ENCODE assay signal across 8 mouse cellular contexts in genomic region chr1:92179070-92179469, GRCm38 (mm10). TPM values are rescaled to one million over a fixed set of nuclear protein-coding genes. Genes with fewer than 3 reads are reported as not detected.
DNase-seq lines count a peak whose midpoint lies in the region; ATAC-seq and TF ChIP-seq lines count a peak whose summit lies in the region.

No protein-coding gene starts in this region.

- no peaks in the 10 kb centered on the region for H3K36me3 ChIP-seq in erythroblast, embryonic 14.5 days (ENCODE audit: control insufficient read depth)
- H3K36me3 ChIP-seq in MEL (ENCODE audit: control insufficient read depth in 1 of 2, insufficient read depth in 2 of 2, low read length in 2 of 2) = peaks cover 0 to 21% of the 10 kb centered on the region in 2 experiments; a peak in 2 of 4 replicates
- H3K36me3 ChIP-seq in forebrain, embryonic 12.5 days (replicated peaks) = no peaks in the 10 kb centered on the region
- no peaks in the 10 kb centered on the region for H3K36me3 ChIP-seq in intestine, embryonic 16.5 days (ENCODE audit: control insufficient read depth, insufficient read depth, low read length)

- no peak for TF ChIP-seq RAD21 in MEL (IDR thresholded peaks at IDR 0.05; ENCODE audit: low read depth, low read length)

- peak; percentile 66 for DNase-seq in MEL (ENCODE audit: low read depth, low spot score)
- DNase-seq in lung, postnatal 36 days = peak; percentile 12
- DNase-seq in thymus, postnatal 4 days = peak; percentile 45
- no peak for DNase-seq in ovary, adult 18-20 months (ENCODE audit: low spot score)

- peak overlapping the region; percentile 37 for H3K27ac ChIP-seq in MEL (ENCODE audit: control insufficient read depth, low read depth, low read length)
- peak overlapping the region; percentile 96 for H3K27ac ChIP-seq in forebrain, embryonic 12.5 days
- peak overlapping the region; percentile 91 for H3K27ac ChIP-seq in intestine, embryonic 16.5 days (ENCODE audit: low read length)

- ATAC-seq in erythroblast, adult 5-6 weeks (replicated peaks; ENCODE audit: low FRiP score, poor library complexity, severe bottlenecking) = no peak
- no peak for ATAC-seq in forebrain, embryonic 12.5 days (ENCODE audit: low FRiP score)
- no peak for ATAC-seq in intestine, embryonic 16.5 days

- no peak for TF ChIP-seq EP300 in MEL (IDR thresholded peaks at IDR 0.05; ENCODE audit: low read depth in 1 of 2, low read length in 2 of 2)

- peak overlapping the region; percentile 91 for H3K9ac ChIP-seq in MEL (ENCODE audit: control insufficient read depth, low read depth, low read length, poor library complexity, severe bottlenecking)
- peak overlapping the region; percentile 95 for H3K9ac ChIP-seq in forebrain, embryonic 12.5 days
- peak overlapping the region; percentile 87 for H3K9ac ChIP-seq in intestine, embryonic 16.5 days (ENCODE audit: low read depth, low read length)

- H3K4me3 ChIP-seq in erythroblast, embryonic 14.5 days (replicated peaks) = peak overlapping the region; percentile 85
- peak overlapping the region; percentile 87 to 91 for H3K4me3 ChIP-seq in MEL (ENCODE audit: control insufficient read depth in 1 of 2, insufficient read depth in 1 of 2, low read depth in 2 of 2, low read length in 2 of 2)
- peak overlapping the region; percentile 84 for H3K4me3 ChIP-seq in forebrain, embryonic 12.5 days (replicated peaks)
- H3K4me3 ChIP-seq in intestine, embryonic 16.5 days (ENCODE audit: low read length) = peak overlapping the region; percentile 89

- TF ChIP-seq POLR2A in MEL (IDR thresholded peaks at IDR 0.05; ENCODE audit: control insufficient read depth in 1 of 2, insufficient read depth in 1 of 2, low read depth in 1 of 2, low read length in 2 of 2, poor library complexity in 1 of 2) = no peak

- H3K4me2 ChIP-seq in forebrain, embryonic 12.5 days = peak overlapping the region; percentile 72
- H3K4me2 ChIP-seq in intestine, embryonic 16.5 days (ENCODE audit: low read depth, low read length) = peak overlapping the region; percentile 65

- peaks cover 27% of the 10 kb centered on the region for H3K4me1 ChIP-seq in erythroblast, embryonic 14.5 days (ENCODE audit: control insufficient read depth)
- H3K4me1 ChIP-seq in MEL (ENCODE audit: control insufficient read depth in 1 of 2, insufficient read depth in 2 of 2, low read length in 2 of 2) = peaks cover 10 to 12% of the 10 kb centered on the region in 2 experiments; a peak in 3 of 4 replicates
- H3K4me1 ChIP-seq in forebrain, embryonic 12.5 days = peaks cover 46% of the 10 kb centered on the region
- H3K4me1 ChIP-seq in intestine, embryonic 16.5 days (ENCODE audit: control insufficient read depth, insufficient read depth, low read length) = peaks cover 19% of the 10 kb centered on the region

- TF ChIP-seq CTCF in MEL (IDR thresholded peaks at IDR 0.05 in 2 of 3, conservative IDR thresholded peaks at IDR 0.05 in 1 of 3; ENCODE audit: control insufficient read depth in 1 of 3, insufficient read depth in 1 of 3, low read depth in 2 of 3, low read length in 3 of 3, poor library complexity in 1 of 3, severe bottlenecking in 1 of 3) = no peak

- H3K27me3 ChIP-seq in erythroblast, embryonic 14.5 days (ENCODE audit: control insufficient read depth) = peaks cover 3% of the 10 kb centered on the region; the same call in 1 of the 2 replicates
- no peaks in the 10 kb centered on the region for H3K27me3 ChIP-seq in MEL (ENCODE audit: control insufficient read depth in 1 of 2, insufficient read depth in 2 of 2, low read length in 2 of 2)
- no peaks in the 10 kb centered on the region for H3K27me3 ChIP-seq in forebrain, embryonic 12.5 days
- H3K27me3 ChIP-seq in intestine, embryonic 16.5 days (replicated peaks; ENCODE audit: control insufficient read depth, insufficient read depth, low read length) = no peaks in the 10 kb centered on the region

- H3K9me3 ChIP-seq in erythroblast, embryonic 14.5 days (ENCODE audit: control insufficient read depth, low read length) = no peaks in the 10 kb centered on the region
- no peaks in the 10 kb centered on the region for H3K9me3 ChIP-seq in MEL (replicated peaks; ENCODE audit: insufficient read depth, low read length)
- no peaks in the 10 kb centered on the region for H3K9me3 ChIP-seq in forebrain, embryonic 12.5 days
- no peaks in the 10 kb centered on the region for H3K9me3 ChIP-seq in intestine, embryonic 16.5 days (ENCODE audit: control insufficient read depth, low read length)

- WGBS in forebrain, embryonic 12.5 days = 4% methylated on average over 11 of the region's 11 CpGs
- 13% methylated on average over 11 of the region's 11 CpGs for WGBS in intestine, embryonic 16.5 days

- peaks cover 46% of the 10 kb centered on the region for H3K79me2 ChIP-seq in MEL (ENCODE audit: control insufficient read depth, insufficient read depth, low read length, poor library complexity)

TF ChIP-seq in MEL, 35 proteins besides CTCF, POLR2A, EP300 and RAD21:
- TF ChIP-seq CHD1 (IDR thresholded peaks at IDR 0.05; ENCODE audit: low read depth, low read length) = no peak
- TF ChIP-seq SMC3 (IDR thresholded peaks at IDR 0.05; ENCODE audit: low read depth, low read length) = 0 out of 2 replicates have a peak, but pooled peaks have one; percentile 0
- 0 out of 2 replicates have a peak, but pooled peaks have one; percentile 14 for TF ChIP-seq MAZ (IDR thresholded peaks at IDR 0.05; ENCODE audit: low read depth, low read length)
- TF ChIP-seq TAL1 (IDR thresholded peaks at IDR 0.05; ENCODE audit: low read length) = no peak

RNA-seq across cellular contexts. Expression of gene Hdac4, which starts 16.4 kb away (rescaled TPM):
- 0.35 and 0.52 TPM in 2 replicates for polyA plus RNA-seq in erythroblast, embryonic 14.5 days (2012)
- total RNA-seq in erythroblast, adult 5-6 weeks (2015; ENCODE audit: low replicate concordance) = 3.1 and 4.6 TPM in 2 replicates
- 3.4 and 4.7 TPM in 2 replicates for total RNA-seq in erythroblast, adult 5-6 weeks (2017; ENCODE audit: low replicate concordance)
- 12.3 and 12.6 TPM in 2 replicates for total RNA-seq in MEL (2012; rRNA removed)
- 10 to 100 TPM; 11.0 to 19.5 TPM for polyA plus RNA-seq in MEL (2012; ENCODE audit: insufficient read depth in 1 of 2, insufficient read length in 2 of 2, low read depth in 1 of 2, low replicate concordance in 2 of 2, missing spikeins in 1 of 2)
- 21.4 and 24.8 TPM in 2 replicates for polyA plus RNA-seq in forebrain, embryonic 12.5 days (2016; fragmentation: Nextera tagmentation; extraction: Ambion mirVana)
- 11.3 and 11.6 TPM in 2 replicates for polyA plus RNA-seq in intestine, embryonic 16.5 days (2015; fragmentation: Nextera tagmentation; extraction: Ambion mirVana)

Comparison
In these comparisons a context has a peak if more than half of its experiments do, and no peak if none do; other contexts are left out.
1. H3K27ac ChIP-seq: peak in every context shown above with its lines; median percentile 96 in forebrain, embryonic 12.5 days; 91 in intestine, embryonic 16.5 days; 37 in MEL.